Mouse (Mus musculus) bone marrow macrophage, adult 2 months (primary cell): Measurements from ENCODE around the gene Tmem273. TPM values are rescaled to one million over a fixed set of nuclear protein-coding genes. Genes with fewer than 3 reads are reported as not detected.
A peak's percentile ranks its signal among the peaks of the same experiment; 100 is the strongest.

Experiments used
- H3K27ac ChIP-seq: 2 replicates; pipeline ENCODE4 v1.5.1; 2012; ENCODE audit warnings: low read depth, low read length; ENCODE audit not compliant: insufficient read depth
- H3K4me1 ChIP-seq: 2 replicates; pipeline ENCODE4 v1.6.1; 2012; ENCODE audit warnings: low read length; ENCODE audit not compliant: control insufficient read depth, insufficient read depth
- H3K4me3 ChIP-seq: 2 replicates; pipeline ENCODE4 v1.5.1; 2012; ENCODE audit warnings: mild to moderate bottlenecking, low read length, moderate library complexity; ENCODE audit not compliant: insufficient read depth
- CTCF ChIP-seq: IDR thresholded peaks from 2 replicates; pipeline ENCODE4 v1.5.1; 2012; ENCODE audit warnings: low read depth, mild to moderate bottlenecking, low read length, moderate library complexity
- POLR2A ChIP-seq: IDR thresholded peaks from 2 replicates; pipeline ENCODE4 v1.6.1; 2012; ENCODE audit warnings: mild to moderate bottlenecking, low read depth, low read length, borderline replicate concordance
- polyA plus RNA-seq: library from polyadenylated mRNA; stranded (reverse); fragments of >200 nt; gene quantifications from 2 replicates; pipeline ENCODE4 v1.2.4, GENCODE M21; 2012; ENCODE audit not compliant: missing spikeins, insufficient read depth, insufficient read length

Gene Tmem273
- polyA plus RNA-seq, 1 experiment, result 27.9 TPM

DNA sequence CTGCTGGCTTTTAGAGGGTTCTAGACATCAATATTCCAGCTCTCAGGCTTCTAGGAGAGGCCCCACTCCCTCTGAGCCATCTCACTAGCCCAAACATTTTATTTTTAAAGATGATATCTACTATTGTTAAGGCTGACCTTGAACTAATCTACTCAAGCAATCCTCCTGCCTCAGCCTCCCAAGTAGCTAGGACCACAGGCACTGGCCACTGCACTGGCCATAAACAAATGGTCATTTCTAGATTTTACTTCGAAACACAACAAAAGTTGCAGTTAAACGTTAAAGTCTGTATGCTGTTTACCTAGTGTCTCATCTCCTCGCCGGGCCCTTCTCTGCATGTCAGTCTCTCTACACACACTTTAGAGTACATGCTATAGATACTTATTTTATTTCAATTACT is 68.3 kb downstream of the Tmem273 start:
- H3K4me3 ChIP-seq, result no peak overlapping the region
- H3K27ac ChIP-seq, result no peak overlapping the region
- TF ChIP-seq CTCF (no peak), POLR2A (no peak)
- no peaks in the 10 kb centered on the region for H3K4me1 ChIP-seq

- TF ChIP-seq CTCF, result no peak
- TF ChIP-seq POLR2A, result no peak
- no peak overlapping the region for H3K4me3 ChIP-seq
- no peak overlapping the region for H3K27ac ChIP-seq
- H3K4me1 ChIP-seq, result peaks cover 6% of the 10 kb centered on the region
These were observed 70.5 kb downstream of the Tmem273 start for GRCm38 (mm10) chr14:32856246-32856645.

DNA sequence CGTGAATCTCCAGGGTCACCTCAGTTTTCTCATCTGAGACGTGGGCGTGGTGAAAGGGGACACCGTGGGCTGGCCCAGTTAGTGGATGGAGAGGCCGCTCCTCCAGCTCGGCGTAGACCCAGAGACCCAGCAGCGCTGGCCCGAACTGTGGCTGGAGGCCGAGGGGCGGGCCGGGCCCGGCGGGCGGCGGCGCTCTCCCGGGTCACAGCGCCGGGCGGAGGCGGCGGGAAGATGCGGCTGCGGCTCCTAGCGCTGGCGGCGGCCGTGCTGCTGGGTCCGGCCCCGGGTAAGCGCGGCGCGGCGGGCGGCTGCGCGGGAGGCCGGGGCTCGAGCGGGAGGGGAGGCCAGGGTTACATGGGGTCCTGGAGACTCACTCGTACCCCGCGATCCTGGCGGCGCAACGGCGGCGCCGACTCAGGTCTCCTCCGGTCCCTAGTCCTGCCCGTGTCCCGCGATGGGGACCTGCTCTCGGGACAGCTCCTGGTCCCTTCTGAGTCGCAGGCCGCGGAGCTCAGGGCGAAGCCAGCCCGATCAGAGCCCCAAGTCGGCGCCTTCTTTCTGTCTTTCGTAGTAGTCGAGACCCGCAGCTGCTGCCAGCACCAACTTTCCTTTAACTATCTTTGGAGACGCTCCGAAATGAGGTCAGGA is 71.0 kb downstream of the Tmem273 start, which contains the start of gene Vstm4:
TSS of gene Vstm4 (plus strand) at position 76 of the 648 bp plus-strand sequence.
- no peak for TF ChIP-seq CTCF
- TF ChIP-seq POLR2A, result no peak
- Histone ChIP-seq H3K4me1 (peaks cover 6% of the 10 kb centered on the region), H3K4me3 (0 out of 2 replicates have a peak within 1 kb of the TSS, but pooled peaks have one; percentile 10), H3K27ac (no peak within 1 kb of the TSS)

DNA sequence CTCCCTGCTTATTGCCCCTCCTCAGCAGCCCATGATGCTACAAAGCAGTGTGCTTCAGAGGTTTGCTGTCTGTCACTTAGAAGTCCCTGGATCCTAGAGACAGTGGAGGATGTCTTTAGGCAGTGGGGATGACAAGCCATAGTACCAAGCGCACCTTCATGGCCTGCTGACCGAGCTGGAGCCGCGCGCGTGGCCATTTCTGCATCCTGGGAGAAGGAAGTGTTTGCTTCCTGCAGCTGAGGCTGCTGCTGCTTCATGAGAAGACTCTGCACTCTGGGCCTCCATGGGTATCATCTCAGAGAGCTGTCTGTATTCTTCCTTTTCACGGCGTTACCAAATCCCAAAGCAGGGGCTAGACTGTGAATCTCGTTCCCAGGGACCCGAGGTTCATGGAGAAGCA is 72.6 kb downstream of the Tmem273 start:
- Histone ChIP-seq H3K4me1 (peaks cover 6% of the 10 kb centered on the region), H3K27ac (no peak overlapping the region), H3K4me3 (no peak overlapping the region)
- TF ChIP-seq POLR2A, result no peak

GRCm38 (mm10) chr14:32858941-32859510 is 73.3 kb downstream of the Tmem273 start:
- TF ChIP-seq CTCF (no peak), POLR2A (no peak)
- H3K27ac ChIP-seq, result no peak overlapping the region
- no peak overlapping the region for H3K4me3 ChIP-seq
- H3K4me1 ChIP-seq, result peaks cover 6% of the 10 kb centered on the region

- peaks cover 6% of the 10 kb centered on the region for H3K4me1 ChIP-seq
- TF ChIP-seq CTCF (no peak), POLR2A (no peak)
- H3K27ac ChIP-seq, result no peak overlapping the region
- no peak overlapping the region for H3K4me3 ChIP-seq
These were observed 74.2 kb downstream of the Tmem273 start for GRCm38 (mm10) chr14:32859831-32860569.

GRCm38 (mm10) chr14:32861149-32861581 is 75.4 kb downstream of the Tmem273 start:
- Histone ChIP-seq H3K27ac (no peak overlapping the region), H3K4me3 (no peak overlapping the region), H3K4me1 (peaks cover 6% of the 10 kb centered on the region)
- TF ChIP-seq POLR2A (no peak), CTCF (no peak)

GRCm38 (mm10) chr14:32861656-32862055 is 75.9 kb downstream of the Tmem273 start:
- no peak for TF ChIP-seq POLR2A
- TF ChIP-seq CTCF, result no peak
- no peak overlapping the region for H3K4me3 ChIP-seq
- peaks cover 6% of the 10 kb centered on the region for H3K4me1 ChIP-seq
- H3K27ac ChIP-seq, result no peak overlapping the region

GRCm38 (mm10) chr14:32865331-32865730 is 79.6 kb downstream of the Tmem273 start:
- H3K4me1 ChIP-seq, result no peaks in the 10 kb centered on the region
- no peak for TF ChIP-seq CTCF
- no peak for TF ChIP-seq POLR2A

More at GRCm38 (mm10) chr14:32865331-32865730, 79.6 kb downstream of the Tmem273 start:
- Histone ChIP-seq H3K4me3 (no peak overlapping the region), H3K27ac (no peak overlapping the region)

Other genes starting within 250 kb of the Tmem273 start
- not detected in 2 replicates for gene Prrxl1, start 186.6 kb upstream of the Tmem273 start, polyA plus RNA-seq
- not detected in 2 replicates for gene 3425401B19Rik, start 100.7 kb upstream of the Tmem273 start, polyA plus RNA-seq
- gene Fam170b, start 48.0 kb downstream of the Tmem273 start, polyA plus RNA-seq, result not detected in 2 replicates
- not detected in 2 replicates for gene Vstm4, start 70.8 kb downstream of the Tmem273 start, polyA plus RNA-seq
- not detected in 2 replicates for gene Lrrc18, start 205.4 kb downstream of the Tmem273 start, polyA plus RNA-seq